Mouse (Mus musculus): Measurements from ENCODE around the gene Cyp2d9. TPM values are rescaled to one million over a fixed set of nuclear protein-coding genes. Genes with fewer than 3 reads are reported as not detected.
"Not testable (repeated sequence)": the region's sequence is repeated elsewhere in the genome, so short reads cannot be mapped to it uniquely, and the experiment has no call there.

The Cyp2d9 gene
- polyA plus RNA-seq, 1 experiment, result not detected

DNA sequence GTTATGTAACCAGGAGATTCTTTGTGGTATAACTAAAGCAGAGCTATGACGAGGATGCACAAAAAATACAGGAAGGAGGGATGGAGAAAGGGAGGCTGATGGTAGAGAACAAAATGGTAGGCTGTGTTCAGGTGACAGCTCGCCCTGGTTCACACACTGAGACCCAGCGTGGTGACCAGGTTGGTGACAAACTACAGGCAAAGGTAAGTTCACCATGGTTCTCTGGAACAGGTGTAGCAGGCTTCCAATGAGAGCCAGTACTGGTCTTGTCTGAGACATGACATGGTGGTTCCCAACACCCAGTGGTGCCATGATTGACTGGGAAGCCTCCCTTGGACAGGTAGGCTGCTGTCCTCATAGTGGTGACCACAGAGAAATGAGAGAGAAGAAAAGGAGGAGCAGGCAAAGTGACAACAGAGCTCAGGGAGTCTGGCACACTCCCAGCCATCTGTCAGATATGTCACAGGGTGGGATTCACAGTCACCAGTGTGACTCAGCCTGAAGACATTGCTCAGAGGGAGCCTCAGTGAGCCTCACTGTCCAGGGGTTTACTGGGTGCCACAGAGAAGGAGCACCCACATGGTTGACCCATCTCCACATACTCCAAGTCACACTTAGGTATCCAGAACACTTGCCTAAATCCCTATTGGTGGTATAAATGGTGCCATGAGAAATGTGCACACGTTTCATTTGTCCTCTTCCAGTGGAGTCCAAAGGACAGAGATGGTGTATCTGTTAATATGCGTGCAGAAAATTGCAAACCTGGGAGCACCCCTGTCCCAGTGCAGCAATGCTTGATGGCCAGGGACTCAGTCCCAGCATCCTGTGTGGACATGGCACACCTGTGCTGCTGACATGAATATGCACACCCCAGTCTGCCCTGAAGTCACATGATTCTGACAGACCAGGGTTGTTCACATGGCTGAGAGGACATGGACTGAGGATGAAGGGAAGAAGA lies 24.1 kb downstream of the Cyp2d9 start:
- H3K36me3 ChIP-seq (ENCODE audit: control insufficient read depth, insufficient read depth), result no peaks in the 10 kb centered on the region
- H3K4me2 ChIP-seq (ENCODE audit: low read depth), result no peak overlapping the region
- H3K27me3 ChIP-seq (ENCODE audit: control insufficient read depth, insufficient read depth, insufficient read length), result no peaks in the 10 kb centered on the region
- H3K79me2 ChIP-seq (ENCODE audit: control insufficient read depth, insufficient read depth), result no peaks in the 10 kb centered on the region
- TF ChIP-seq POLR2AphosphoS2 (IDR thresholded peaks at IDR 0.05; ENCODE audit: insufficient read length, low read depth), result no peak
- no peak for TF ChIP-seq MAX (IDR thresholded peaks at IDR 0.05; ENCODE audit: low read depth)
- no peak for TF ChIP-seq USF1 (IDR thresholded peaks at IDR 0.05; ENCODE audit: low read depth)
- no peak overlapping the region for H3K4me3 ChIP-seq
- no peak overlapping the region for H3ac ChIP-seq (ENCODE audit: control insufficient read depth, insufficient read length)

DNA sequence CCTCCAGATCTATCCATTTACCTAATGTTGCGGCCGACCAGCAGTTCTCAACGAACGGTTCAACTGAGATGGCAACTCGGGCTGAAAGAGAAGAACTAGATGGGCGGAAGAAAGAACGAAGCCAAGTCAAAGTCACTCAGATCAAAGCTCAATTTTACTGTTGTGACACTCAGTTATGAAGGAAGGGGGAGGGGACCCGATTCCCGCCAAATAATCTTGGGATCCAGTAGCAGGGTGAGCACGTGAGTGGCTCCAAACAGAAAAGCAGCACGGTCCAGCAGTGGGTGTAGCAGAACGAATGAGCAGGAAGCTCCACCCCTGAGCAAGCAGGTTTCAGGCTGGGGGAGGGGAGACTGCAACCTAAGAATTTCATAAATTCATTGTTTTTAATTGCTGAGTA lies 26.0 kb downstream of the Cyp2d9 start:
- H3K4me2 ChIP-seq (ENCODE audit: low read depth); H3K27me3 ChIP-seq (ENCODE audit: control insufficient read depth, insufficient read depth, insufficient read length); H3ac ChIP-seq (ENCODE audit: control insufficient read depth, insufficient read length); H3K4me3 ChIP-seq; H3K36me3 ChIP-seq (ENCODE audit: control insufficient read depth, insufficient read depth); H3K79me2 ChIP-seq (ENCODE audit: control insufficient read depth, insufficient read depth): not testable (repeated sequence)

DNA sequence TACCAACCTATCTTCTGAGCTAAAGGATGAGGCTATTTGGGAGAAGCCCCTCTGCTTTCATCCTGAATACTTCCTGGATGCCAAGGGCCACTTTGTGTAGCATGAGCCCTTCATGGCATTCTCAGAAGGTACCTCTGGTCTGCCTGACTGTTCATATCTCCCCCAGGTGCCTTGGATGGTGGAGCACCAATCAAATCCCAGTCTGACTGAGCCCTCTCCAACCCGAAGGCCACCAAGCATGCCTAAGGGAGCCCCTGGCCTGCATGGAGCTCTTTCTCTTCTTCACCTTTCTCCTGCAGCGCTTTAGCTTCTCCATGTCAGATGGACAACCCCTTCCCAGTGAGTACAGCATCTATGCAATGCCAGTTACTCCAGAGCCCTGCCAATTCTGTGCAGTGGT lies 31.5 kb downstream of the Cyp2d9 start:
- H3K36me3 ChIP-seq (ENCODE audit: control insufficient read depth, insufficient read depth), result no peaks in the 10 kb centered on the region
- no peaks in the 10 kb centered on the region for H3K27me3 ChIP-seq (ENCODE audit: control insufficient read depth, insufficient read depth, insufficient read length)
- TF ChIP-seq SRF (IDR thresholded peaks at IDR 0.05; ENCODE audit: control insufficient read depth, insufficient read length, low read depth), result no peak
- TF ChIP-seq CEBPB (IDR thresholded peaks at IDR 0.05; ENCODE audit: insufficient read depth, poor library complexity, severe bottlenecking), result no peak
- TF ChIP-seq USF1 (IDR thresholded peaks at IDR 0.05; ENCODE audit: low read depth), result no peak
- no peak for TF ChIP-seq MAX (IDR thresholded peaks at IDR 0.05; ENCODE audit: low read depth)
- no peak overlapping the region for H3K4me2 ChIP-seq (ENCODE audit: low read depth)
- no peaks in the 10 kb centered on the region for H3K79me2 ChIP-seq (ENCODE audit: control insufficient read depth, insufficient read depth)
- H3ac ChIP-seq (ENCODE audit: control insufficient read depth, insufficient read length), result no peak overlapping the region
- H3K4me3 ChIP-seq, result no peak overlapping the region

DNA sequence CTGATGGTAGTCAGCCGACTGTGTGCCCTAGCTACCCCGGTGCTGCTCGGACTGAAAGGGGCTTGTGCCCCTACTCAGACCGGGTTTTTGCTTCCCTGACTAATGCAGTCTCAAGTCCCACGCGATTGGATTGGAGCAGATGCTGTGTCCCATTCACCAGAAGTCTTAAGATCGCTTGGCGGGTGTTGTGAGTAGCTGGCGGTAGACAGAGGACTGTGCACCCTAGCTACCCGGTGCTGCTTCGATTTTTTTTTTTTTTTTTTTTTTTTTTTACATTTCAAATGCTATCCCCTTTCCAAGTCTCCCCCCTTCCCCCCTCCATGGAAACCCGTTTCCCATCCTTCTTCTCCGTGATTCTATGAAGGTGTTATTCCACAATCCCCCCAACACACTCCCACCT lies 61.0 kb downstream of the Cyp2d9 start:
- not testable (repeated sequence) for H3K79me2 ChIP-seq (ENCODE audit: control insufficient read depth, insufficient read depth); H3K27me3 ChIP-seq (ENCODE audit: control insufficient read depth, insufficient read depth, insufficient read length); H3K4me2 ChIP-seq (ENCODE audit: low read depth); H3K4me3 ChIP-seq; H3K36me3 ChIP-seq (ENCODE audit: control insufficient read depth, insufficient read depth); H3ac ChIP-seq (ENCODE audit: control insufficient read depth, insufficient read length)

Other genes starting within 250 kb of the Cyp2d9 start
- gene Shisa8, start 220.6 kb upstream of the Cyp2d9 start, polyA plus RNA-seq (2012; fragmentation: generic; extraction: Trizol), result 0.13 TPM
- 0.14 TPM for gene Tnfrsf13c, start 209.1 kb upstream of the Cyp2d9 start, polyA plus RNA-seq (2012; fragmentation: generic; extraction: Trizol)
- 28.1 TPM for gene Cenpm, start 188.7 kb upstream of the Cyp2d9 start, polyA plus RNA-seq (2012; fragmentation: generic; extraction: Trizol)
- not detected for gene 1500009C09Rik, start 181.0 kb upstream of the Cyp2d9 start, polyA plus RNA-seq (2012; fragmentation: generic; extraction: Trizol)
- 0.01 TPM for gene Sept3, start 158.5 kb upstream of the Cyp2d9 start, polyA plus RNA-seq (2012; fragmentation: generic; extraction: Trizol)
- not detected for gene Wbp2nl, start 134.5 kb upstream of the Cyp2d9 start, polyA plus RNA-seq (2012; fragmentation: generic; extraction: Trizol)
- gene Naga, start 94.5 kb upstream of the Cyp2d9 start, polyA plus RNA-seq (2012; fragmentation: generic; extraction: Trizol), result 53.2 TPM
- 0.05 TPM for gene Pheta2, start 94.5 kb upstream of the Cyp2d9 start, polyA plus RNA-seq (2012; fragmentation: generic; extraction: Trizol)
- 665 TPM for gene Smdt1, start 94.5 kb upstream of the Cyp2d9 start, polyA plus RNA-seq (2012; fragmentation: generic; extraction: Trizol)
- 517 TPM for gene Ndufa6, start 79.1 kb upstream of the Cyp2d9 start, polyA plus RNA-seq (2012; fragmentation: generic; extraction: Trizol)
- 2.4 TPM for gene Cyp2d22, start 53.2 kb upstream of the Cyp2d9 start, polyA plus RNA-seq (2012; fragmentation: generic; extraction: Trizol)
- not detected for gene Cyp2d11, start 39.4 kb upstream of the Cyp2d9 start, polyA plus RNA-seq (2012; fragmentation: generic; extraction: Trizol)
- not detected for gene Cyp2d10, start 26.2 kb upstream of the Cyp2d9 start, polyA plus RNA-seq (2012; fragmentation: generic; extraction: Trizol)
- gene Cyp2d12, start 121.6 kb downstream of the Cyp2d9 start, polyA plus RNA-seq (2012; fragmentation: generic; extraction: Trizol), result not detected
- gene Cyp2d34, start 187.5 kb downstream of the Cyp2d9 start, polyA plus RNA-seq (2012; fragmentation: generic; extraction: Trizol), result not detected

Measured in myocyte (in vitro differentiated cells).